Mouse (Mus musculus) gastrocnemius, postnatal 25 days (tissue): ENCODE measurements at regions not wholly inside any gene's neighbourhood (a gene's known extent, or its start where the extent isn't known, plus 50 kb on each side); places are given as distances from the start of the nearest gene placed in this dataset.
A peak's percentile ranks its signal among the peaks of the same experiment; 100 is the strongest.

Experiments
- DNase-seq: peaks from one replicate; pipeline ENCODE4 v3.0.0; 2022

DNA sequence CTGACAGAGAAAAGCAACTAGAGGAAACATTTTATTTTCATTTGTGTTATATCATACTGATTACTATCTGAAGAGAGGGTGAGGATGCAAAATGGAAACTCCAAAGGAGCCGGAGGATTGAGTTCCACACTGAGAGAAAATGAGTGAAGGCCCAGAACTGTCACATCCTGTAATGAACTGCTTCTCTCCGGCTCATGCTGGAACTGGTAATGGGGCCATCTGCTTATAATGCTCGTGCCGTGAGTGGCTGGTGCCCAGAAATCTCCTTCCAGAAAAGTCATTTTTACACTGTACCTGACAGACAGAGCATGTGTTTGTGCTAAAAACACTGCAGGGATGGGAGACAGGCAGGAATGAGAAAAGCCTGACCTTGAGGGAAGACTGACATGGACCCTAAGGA lies 483.5 kb upstream of the Pkdcc start:
- no peak for DNase-seq

DNA sequence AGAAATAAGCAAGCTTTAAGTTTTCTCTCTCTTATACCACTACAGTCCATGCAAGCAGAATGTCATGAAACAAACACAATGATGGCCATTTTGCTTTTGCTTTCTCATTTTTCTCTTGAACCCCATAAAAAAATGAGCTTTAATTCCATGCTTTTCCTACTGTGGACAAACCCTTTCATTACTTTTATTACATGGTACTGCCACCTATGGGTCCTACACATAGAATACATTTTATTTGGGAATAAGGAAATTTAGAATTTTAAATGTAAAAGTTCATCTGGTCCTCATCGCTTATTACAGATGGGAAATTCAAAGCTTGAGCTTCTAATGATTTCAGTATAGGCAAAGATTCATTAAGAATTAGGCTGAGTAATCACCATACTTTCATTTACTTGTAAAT lies 472.6 kb upstream of the Pkdcc start:
- no peak for DNase-seq

DNA sequence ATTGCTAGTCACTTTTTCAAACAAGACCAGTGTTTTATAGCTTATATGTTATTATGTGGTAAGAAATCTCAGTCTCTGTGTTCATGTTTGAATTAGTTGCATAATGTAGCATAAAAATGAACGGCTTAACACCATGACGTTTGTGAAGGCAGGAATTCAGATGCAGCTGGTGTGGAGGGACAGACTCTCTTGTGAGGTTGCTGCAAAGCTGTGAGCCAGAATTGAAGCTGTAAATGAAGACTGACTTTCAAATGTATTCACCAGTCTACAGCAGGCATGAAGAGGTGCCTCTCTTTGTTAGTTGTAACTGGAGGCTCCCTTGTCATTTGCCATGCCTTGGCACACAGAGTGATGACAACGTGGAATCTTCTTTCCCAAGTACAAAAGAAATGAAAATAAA lies 457.7 kb upstream of the Pkdcc start:
- DNase-seq = no peak

DNA sequence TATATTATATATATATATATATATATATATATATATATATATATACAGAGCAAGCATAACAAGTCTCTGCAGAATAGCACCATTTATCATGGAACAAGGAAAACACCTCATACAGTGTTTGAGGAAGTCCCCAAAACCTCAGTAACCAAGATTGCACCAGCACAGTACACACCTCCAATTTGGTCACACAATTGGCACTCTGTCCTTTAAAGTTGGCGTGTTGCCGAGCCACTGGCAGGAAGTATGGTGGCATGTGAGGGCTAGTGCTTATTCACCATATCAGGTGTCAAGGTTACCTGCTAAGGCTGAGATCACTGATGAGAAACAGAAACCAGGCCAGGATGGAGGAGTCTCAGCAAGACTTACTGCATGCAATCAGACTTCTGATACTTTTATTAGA lies 436.0 kb upstream of the Pkdcc start:
- DNase-seq = no peak

DNA sequence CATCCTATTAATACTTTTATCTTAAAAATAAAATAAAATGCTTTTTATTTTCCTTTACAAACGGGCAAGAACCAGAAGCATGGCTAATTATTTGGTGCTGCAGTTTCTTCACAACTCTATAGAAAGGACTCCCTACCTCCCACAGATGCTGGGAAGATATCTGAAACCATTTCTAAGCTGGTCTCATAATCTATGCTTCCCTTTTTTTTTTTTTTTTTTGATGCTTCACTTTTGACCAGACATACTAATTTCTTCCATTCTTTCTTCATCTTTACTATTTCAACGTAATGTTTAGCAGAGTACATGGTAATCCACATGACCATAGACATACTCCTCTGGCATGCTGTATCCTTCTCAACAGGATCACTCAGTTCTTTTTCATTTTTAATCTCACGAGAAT lies 393.0 kb upstream of the Pkdcc start:
- DNase-seq = no peak

DNA sequence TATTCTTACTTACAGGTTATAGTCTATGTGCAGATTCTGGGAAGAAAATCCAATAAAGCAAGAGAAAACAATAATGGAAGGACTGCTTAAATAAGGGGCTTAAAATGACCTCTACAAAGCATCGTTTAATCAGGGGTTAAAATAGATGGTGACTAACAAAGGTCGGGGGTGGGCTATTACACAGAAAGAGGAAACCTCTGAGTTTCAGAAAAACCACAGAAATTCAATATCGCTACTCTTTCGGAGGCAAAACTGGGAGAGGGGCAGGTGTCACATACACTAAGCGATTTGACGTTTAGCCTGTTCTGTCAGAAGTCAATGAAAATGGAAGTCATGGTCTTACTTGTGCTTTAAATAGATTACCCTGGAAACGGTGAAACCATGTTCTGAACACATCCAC lies 391.0 kb upstream of the Pkdcc start:
- no peak for DNase-seq

DNA sequence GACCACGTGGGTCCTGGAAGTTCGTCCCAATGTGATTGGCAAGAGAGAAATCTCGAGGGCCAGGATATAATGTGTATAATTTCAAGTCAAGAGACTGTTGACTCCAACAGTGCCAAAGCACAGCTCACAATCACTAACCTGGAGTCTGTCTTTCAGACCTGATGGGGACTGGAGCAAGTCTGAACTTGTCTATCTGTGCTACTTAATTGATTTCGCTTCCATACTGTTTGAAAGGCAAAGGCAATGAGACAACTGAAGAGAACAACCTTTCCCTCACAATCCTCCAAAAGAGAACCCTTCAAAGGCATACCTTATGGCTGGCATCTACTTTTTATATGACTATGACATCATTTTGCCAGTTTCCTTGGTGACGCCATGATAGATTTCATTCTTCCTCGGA lies 390.5 kb upstream of the Pkdcc start:
- no peak for DNase-seq

DNA sequence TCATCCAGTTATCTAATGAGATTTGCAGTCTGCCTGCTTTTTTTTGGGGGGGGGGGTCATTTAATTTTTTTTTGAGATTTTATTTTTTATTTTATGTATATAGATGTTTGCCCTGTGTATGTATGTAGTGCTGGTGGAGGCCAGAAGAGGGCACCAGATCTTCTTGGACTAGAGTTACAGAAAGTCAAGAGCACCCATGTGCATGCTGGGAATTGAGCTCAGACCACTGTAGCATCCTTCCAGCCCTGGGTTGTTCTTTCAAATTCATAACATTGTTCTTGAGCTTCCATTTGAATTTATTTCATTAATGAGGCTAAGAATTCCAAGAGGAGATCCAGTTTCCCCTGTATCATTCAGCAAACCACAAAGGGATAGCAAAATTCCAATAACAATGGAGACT lies 387.9 kb upstream of the Pkdcc start:
- DNase-seq = no peak

DNA sequence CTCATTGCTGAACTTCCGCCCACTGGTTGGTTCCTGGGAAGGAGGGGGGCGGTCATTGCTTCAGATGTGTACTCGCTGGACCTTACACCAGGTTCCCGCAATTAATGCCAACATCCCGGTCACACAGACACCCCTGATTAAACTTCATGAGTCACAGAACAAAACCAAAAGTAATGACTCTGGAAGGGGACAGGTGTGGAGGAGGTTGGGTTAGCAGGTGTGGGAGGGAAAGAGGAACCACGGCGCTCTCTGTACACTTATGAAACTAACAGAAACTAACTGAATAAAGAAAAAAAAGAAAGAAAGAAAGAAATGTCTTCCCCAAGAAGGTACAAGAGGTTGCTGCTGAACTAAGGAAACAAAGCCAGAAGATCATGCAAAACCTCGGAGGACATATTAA lies 387.3 kb upstream of the Pkdcc start:
- DNase-seq = no peak

DNA sequence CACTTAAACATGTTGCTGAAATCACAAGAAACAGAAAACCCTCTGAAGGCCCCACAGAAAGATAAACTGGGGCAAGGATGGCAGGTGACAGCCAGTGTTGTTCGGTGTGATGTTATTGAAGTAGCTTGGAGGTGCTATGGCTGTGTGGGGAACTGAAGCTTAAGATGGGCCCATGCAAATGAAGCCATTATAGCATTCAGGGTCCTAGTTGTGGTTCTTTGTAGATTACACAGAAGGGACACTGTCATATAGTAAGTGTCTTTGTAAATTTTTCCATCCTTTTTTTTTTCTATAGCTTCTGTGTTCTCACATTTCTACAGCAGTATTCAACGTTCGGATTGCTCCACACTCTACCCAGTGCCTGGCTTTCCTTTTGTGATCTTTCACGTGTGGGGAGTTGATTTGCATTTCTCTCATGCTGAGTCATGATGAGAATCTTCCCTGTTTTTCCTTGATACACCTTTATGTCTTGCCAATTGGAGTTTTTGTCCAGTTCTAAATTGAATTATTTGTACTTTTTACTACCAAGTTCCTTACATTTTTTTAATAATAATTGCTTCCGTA lies 386.6 kb upstream of the Pkdcc start:
- DNase-seq = no peak

DNA sequence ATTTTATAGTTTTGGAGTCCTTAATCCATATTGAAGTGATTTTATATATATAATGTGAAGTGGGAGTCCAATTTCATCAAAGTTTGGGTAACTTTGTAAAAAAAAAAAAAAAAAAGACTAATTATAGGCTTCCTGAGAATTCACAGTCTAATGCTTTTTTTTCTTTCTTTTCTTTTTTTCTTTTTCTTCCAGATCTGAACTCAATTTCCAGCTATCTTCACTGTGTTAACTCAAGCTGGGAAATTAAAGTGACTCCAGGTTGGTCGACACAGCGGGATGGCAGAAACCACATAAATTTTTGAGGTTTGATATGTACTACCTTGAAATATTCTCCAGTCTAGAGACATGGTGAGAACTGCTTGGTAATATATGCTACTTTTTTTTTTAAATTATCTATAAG lies 385.7 kb upstream of the Pkdcc start:
- no peak for DNase-seq

DNA sequence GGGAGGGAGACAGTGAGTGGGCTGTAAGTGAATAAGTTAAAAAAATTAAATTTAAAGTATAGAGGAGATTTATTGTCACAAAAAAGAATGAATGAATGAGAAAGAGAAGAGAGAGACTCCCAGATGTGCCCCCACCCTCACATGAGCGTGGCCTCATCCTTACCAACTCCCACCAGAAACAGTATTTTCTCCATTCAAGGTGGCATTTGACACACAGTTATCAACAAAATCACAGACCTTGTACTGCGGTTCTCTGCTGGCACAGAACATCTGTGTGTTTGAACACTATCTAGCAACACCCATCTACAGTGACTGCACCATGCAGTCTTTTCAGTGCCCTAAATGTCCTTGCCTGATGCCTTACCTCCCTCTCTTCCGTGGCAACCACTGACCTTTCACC lies 380.9 kb upstream of the Pkdcc start:
- no peak for DNase-seq

DNA sequence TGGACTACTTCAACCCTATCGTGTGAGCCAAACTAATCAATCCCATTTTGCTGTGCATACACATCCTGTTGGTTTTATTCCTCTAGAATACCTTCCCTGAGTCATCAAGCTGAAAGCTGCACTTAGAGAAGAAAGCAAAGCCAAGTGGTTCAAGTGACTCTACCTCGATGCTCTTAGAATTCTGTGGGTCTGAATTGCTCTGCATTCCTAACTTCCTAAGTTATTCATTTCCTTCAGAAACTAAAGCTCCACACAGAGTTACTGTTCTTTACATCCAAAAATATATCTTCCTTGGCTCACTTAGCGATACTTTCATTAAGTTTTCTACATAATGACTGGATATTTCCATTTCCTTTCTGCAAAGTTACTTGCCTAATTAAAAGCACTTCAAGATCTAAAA lies 379.0 kb upstream of the Pkdcc start:
- DNase-seq = no peak

DNA sequence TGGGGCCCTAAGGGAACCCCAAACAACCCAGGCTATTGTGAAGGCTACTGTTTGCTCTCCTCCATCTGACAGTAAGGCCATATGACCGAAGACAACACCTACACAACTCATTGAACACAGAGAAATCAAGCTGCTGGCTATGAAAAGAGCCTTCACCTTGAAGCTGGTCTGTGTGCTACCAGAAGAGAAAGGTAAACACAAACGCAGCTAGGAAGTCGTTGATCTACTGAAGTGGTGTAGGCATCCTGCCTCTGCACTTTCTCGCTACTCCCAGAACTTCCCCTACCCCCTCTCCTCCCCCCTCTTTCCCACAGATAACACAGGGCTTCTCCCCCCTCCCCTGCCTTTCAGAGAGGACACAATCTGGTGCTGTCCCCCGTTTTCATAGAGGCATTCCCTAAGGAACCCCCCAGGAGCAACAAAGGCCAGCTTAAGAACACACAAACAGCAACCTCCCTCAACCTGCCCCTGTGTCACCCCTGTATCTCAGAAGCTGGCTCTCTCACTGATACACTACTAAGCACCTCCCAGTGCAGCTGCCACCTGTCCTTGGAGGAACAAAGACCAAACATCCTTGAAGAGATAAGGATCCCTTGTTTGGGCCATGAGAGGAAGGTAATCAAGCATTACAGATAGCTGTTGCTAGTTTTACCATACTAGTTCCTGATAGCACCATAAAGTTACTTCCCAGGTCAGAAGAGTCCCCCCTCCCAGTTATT lies 368.2 kb upstream of the Pkdcc start:
- DNase-seq = no peak

DNA sequence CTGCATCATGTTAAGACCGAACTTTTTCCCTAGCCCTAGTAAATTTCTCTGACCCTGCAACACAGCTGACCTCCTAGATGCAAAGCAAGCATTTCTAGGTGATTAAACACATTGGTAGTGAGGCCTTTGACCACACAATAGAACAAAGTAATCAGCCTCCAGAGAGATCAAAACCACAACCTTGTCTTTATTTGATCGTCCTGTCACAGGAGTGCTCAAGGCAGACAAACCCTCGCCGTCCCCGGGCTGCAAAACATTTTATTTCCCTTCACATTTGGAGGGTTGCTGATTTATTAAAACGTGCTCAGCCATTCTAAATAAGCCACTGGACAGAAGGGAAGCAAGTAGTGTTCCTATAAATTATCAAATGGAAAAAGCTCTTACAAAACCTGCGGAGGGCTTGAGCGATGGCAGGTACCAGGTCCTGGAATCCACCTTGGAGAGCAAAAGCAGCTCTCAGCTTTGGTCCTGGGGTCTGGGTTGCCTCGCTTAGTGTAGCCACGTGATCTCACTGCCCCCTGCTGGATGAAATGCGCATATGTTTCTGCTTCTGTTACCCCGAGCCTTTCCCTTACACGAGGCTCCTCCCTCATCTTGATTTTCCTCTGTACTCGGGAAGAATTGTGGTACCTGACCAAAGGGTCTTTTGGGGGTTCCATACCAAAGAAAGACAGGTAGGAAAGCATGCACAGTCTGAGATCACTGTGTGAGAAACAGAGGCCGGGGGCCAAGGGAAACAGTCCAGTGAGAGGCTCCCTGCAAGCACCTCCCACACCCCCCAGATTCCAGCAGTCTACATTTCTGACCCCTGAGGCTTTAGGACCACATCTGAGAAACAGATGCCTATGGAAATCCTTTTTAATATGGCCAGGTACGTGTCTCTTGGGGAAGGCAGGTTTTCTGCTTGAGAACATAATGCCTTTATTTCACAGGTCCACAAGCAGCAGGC lies 357.6 kb upstream of the Pkdcc start:
- peak; percentile 22 for DNase-seq

DNA sequence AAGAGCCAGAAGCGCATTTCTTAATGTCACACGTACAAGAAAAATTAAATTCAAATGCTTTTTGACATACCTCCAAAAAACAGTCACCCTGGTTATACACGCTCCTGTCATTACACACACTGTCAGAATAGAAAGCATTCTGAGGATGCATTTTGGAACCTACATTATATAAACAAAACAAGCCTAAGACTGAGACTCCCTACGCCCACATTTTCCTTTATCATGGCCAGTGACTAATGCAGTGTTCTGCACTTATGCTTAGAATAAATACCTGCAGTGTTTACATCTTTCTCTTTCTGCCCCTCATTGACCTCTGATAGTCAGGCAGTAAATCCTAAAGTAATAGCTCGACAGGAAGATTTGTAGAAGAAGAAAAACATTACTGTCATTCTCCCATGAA lies 354.7 kb upstream of the Pkdcc start:
- DNase-seq = no peak

DNA sequence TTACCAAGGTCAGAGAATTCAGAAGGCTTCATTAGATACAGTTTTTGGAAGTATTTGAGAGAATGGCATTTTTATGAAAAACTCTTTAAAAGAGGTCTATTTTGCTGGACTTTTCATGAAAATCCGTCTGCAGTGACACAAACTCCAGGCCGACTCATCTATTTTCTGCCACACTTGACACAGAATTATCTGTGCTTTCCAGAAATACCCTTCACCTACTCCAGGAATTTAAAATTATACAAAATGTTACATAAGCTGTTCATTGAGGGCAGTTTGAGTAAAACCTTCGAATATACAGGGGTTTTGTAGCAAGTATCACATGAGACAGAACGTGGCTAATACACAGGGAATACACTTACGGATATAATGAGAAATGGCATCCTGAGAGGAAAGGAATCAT lies 354.1 kb upstream of the Pkdcc start:
- DNase-seq = no peak

DNA sequence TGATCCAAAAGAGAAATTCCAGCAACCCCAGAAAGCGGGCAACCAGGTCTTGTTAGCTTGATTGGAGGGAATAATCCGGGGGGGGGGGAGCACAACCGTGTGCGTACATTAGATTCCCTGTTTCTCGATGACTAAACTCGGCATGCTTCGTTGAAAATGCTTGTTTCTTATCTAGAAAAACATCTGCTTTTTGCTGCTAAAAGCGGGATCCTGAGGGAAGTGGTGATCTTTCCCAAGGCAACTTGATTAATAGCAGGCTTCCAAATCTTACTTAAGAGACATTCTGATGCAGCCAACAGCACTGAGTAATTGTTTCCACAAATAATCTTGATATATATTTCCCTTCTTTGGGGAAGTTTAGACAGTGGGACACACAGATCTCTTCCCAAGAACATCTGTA lies 338.0 kb upstream of the Pkdcc start:
- DNase-seq = no peak

DNA sequence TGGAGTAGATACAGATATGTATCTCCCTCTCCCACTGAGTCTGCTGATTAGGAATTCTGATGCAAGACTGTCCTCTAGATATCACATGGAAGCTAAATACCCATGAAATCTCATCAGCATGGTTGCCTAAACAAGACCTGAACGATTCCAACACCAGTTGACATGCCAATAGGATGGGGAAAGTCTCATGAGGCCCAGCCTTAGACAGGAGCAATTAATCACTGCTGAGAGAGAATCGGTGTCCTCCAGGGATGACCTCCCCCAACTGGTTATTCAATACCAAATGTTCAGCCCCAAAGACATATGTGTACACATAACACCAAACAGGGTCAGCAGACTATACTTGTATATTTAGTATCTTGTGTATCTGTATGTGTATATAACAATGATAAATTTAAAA lies 314.5 kb upstream of the Pkdcc start:
- no peak for DNase-seq

DNA sequence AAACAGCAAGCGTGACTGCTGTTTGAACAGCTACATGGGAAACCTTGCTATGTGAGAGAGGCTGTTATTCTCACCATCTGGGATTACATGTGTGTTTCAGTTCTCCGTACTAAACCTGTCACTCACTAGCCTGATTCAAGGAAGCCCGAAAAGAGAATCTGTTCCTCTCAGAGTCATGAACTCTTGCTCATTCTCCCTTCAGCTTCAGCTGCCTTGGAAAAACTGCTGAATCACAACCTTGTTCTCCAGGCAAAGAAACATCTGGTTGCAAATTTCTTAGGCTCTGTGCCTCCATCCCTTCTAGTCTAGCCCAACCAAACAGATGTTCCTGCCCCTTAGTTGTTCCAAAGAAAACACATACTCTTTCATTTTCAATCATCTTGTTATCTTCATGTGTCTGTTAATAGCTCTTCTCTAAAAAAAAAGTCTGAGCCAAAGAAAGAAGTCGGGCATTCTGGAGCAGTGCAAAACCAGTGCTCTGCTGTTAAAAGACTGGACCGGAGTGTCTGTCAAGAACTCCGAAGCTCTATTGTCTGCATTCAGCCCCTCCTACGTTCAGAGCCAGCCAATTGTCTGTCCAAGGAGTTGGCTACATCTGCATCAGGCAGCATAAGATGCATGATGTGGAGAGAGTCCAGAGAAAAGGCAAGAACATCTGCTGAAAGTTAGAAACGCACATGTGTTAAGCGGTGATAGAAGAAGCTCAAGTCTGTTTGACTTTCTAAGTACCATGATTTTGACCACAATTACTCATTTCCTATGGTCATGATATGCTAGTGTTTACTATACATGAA lies 313.8 kb upstream of the Pkdcc start:
- DNase-seq = peak; percentile 10

DNA sequence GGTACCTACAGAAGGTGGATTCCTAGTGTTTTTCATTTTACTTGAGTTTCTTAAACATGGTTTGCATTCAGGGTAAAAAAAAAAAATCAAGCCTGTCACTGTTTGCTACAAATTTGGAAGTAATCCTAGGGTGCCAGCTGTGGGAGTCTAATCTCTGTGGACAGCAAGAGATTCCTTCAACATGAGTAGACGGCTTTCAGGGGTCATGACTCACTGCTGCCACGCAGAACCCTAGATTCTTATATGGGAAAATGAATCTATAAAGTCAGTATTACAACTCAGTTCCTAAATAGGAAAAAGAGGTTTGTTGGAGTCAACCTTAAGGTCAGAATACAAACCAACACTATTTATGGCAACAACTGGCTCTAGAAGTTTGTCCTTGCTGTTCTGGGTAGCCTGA lies 310.1 kb upstream of the Pkdcc start:
- DNase-seq = no peak

DNA sequence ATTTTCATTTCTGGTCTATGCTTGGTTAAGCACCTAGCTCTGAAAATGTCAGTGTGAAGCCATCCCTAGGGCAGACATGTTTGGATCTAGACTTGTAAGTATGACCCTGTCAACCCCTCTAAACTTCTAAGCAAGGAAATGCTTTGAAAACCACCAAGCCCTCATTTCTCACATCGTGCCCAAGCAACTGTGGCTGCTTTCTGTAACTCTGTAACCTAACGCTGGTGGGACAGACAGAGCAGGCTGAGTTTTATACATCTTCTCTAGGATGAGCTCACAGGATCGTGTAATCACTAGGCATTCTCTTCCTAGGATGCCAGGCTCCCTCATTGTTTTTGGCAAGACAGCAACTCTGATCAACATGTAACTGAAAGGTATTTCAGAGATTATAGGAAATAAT lies 309.6 kb upstream of the Pkdcc start:
- DNase-seq = no peak

DNA sequence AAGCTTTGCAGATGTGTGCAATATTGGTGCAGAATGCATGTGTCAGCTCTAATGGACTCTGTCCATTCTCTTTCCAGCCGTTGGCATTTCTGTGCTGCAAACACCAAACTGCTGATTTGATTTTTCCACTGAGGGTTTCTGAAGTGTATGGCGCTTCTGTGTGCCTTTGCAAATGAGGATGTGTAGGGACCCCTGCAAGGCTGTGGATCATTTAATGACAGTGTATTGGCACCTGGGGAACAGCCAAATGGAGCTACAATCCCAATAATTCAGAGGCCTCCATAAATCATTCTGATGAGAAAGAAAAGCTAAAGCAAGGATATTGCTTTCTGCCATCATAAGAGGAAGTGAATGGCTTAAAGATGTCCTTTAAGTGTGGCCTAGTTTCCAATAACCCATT lies 305.9 kb upstream of the Pkdcc start:
- no peak for DNase-seq
